Mouse (Mus musculus): ENCODE results near the gene Ksr2. TPM values are rescaled to one million over a fixed set of nuclear protein-coding genes. Genes with fewer than 3 reads are reported as not detected.

The Ksr2 gene
- polyA plus RNA-seq, 1 experiment from 2014 or later = 1.4 TPM

DNA sequence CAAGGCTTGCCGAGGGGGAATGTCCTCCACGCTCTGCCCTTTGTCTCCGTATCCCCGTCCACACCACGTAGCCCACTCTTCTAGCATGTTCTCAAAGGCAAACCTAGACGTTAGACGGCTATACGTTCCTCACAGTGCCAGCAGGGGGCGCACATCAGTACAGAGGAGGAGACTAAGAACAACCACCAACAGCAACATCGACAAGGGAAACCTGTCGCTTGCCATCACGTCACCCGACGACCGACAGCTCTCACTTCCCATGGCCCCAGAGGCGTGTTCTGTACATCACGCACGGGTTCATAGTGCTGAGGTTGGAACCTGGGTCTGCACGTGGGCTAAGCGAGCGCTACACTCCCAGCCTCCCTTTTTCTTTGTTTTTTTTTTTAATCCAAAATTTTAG is 83.3 kb downstream of the Ksr2 start:
- Histone ChIP-seq H3K9me3 (ENCODE audit: control insufficient read depth, low read length) (no peaks in the 10 kb centered on the region), H3K27ac (ENCODE audit: low read depth, low read length) (no peak overlapping the region), H3K36me3 (ENCODE audit: control insufficient read depth, insufficient read depth, low read length) (no peaks in the 10 kb centered on the region), H3K4me3 (ENCODE audit: low read depth, low read length) (no peak overlapping the region), H3K27me3 (ENCODE audit: control insufficient read depth, insufficient read depth, low read length) (no peaks in the 10 kb centered on the region), H3K4me2 (ENCODE audit: low read depth) (no peak overlapping the region), H3K4me1 (ENCODE audit: control insufficient read depth, insufficient read depth, low read length) (peaks cover 9% of the 10 kb centered on the region), H3K9ac (ENCODE audit: low read length) (no peak overlapping the region)
- ATAC-seq (ENCODE audit: insufficient read depth, low FRiP score, low TSS enrichment) = no peak
- no peak for DNase-seq (ENCODE audit: low spot score)
- WGBS = 66% methylated on average over 21 of the region's 21 CpGs

DNA sequence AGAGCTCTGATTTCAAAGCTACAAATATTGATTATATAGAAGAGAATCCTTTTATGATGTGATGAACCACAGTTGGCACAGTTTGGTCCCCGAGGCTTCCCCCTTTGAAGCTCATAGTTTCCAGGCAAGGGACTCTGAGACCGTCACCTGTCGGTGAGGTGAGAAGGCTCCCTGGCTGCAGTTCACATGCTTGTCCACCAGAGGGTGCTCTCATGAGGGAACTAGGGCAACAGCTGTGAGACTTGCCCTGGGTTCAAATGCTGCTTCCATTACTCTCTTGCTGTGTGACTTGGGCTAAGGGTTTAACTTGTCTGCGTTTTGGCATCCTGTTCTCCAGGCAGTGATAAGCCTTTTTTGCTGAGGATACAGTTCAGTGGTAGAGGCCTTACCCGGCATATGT is 88.8 kb downstream of the Ksr2 start:
- Histone ChIP-seq H3K36me3 (ENCODE audit: control insufficient read depth, insufficient read depth, low read length) (no peaks in the 10 kb centered on the region), H3K4me2 (ENCODE audit: low read depth) (no peak overlapping the region), H3K4me1 (ENCODE audit: control insufficient read depth, insufficient read depth, low read length) (no peaks in the 10 kb centered on the region), H3K9ac (ENCODE audit: low read length) (no peak overlapping the region), H3K4me3 (ENCODE audit: low read depth, low read length) (no peak overlapping the region), H3K27me3 (ENCODE audit: control insufficient read depth, insufficient read depth, low read length) (no peaks in the 10 kb centered on the region), H3K9me3 (ENCODE audit: control insufficient read depth, low read length) (no peaks in the 10 kb centered on the region), H3K27ac (ENCODE audit: low read depth, low read length) (no peak overlapping the region)
- no peak for ATAC-seq (ENCODE audit: insufficient read depth, low FRiP score, low TSS enrichment)
- 92% methylated on average over 5 of the region's 5 CpGs for WGBS
- no peak for DNase-seq (ENCODE audit: low spot score)

DNA sequence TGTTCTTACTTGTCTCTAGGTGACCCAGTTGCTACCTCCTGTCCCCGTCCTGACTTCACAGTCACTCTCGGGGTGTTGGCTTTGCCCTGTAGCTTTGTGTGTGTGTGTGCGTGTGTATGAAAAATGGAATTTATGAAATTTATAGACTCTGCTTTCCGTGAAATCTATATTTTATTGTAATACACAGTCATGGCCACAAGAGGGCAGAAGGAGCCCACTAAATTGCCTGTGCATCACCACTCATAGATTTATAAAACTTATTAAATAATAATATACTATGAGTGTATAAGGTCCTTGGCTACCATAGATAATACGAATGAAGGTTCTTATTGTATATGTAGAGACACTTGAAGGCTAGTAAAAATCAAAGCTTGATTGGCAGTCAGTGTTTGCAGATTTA is 90.6 kb downstream of the Ksr2 start:
- 94% methylated on average over 5 of the region's 5 CpGs for WGBS
- no peaks in the 10 kb centered on the region for H3K4me1 ChIP-seq (ENCODE audit: control insufficient read depth, insufficient read depth, low read length)
- DNase-seq (ENCODE audit: low spot score) (no peak), ATAC-seq (ENCODE audit: insufficient read depth, low FRiP score, low TSS enrichment) (no peak)
- H3K9me3 ChIP-seq (ENCODE audit: control insufficient read depth, low read length) = no peaks in the 10 kb centered on the region
- H3K4me3 ChIP-seq (ENCODE audit: low read depth, low read length) = no peak overlapping the region
- H3K27me3 ChIP-seq (ENCODE audit: control insufficient read depth, insufficient read depth, low read length) = no peaks in the 10 kb centered on the region
- H3K36me3 ChIP-seq (ENCODE audit: control insufficient read depth, insufficient read depth, low read length) = no peaks in the 10 kb centered on the region
- no peak overlapping the region for H3K27ac ChIP-seq (ENCODE audit: low read depth, low read length)
- H3K4me2 ChIP-seq (ENCODE audit: low read depth) = no peak overlapping the region
- H3K9ac ChIP-seq (ENCODE audit: low read length) = no peak overlapping the region

DNA sequence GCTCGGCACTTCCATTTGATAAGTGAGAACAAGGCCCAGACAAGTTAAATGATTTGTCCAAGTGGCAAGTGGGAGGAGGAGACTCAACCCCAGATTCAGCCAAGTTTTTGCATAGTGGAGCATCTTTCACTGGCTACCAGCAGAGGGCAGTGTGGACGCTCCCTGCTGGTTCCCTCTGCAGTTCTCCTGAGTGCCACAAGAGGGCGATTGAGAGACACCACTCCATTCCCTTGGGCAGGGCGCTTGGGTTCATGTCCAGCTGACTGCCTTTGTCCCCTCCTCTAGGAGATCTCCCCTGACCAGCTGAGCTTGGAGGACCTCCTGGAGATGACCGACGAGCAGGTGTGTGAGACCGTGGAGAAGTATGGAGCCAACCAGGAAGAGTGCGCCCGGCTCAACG is 91.4 kb downstream of the Ksr2 start:
- ATAC-seq (ENCODE audit: insufficient read depth, low FRiP score, low TSS enrichment) (no peak), DNase-seq (ENCODE audit: low spot score) (peak; percentile 48)
- WGBS = 70% methylated on average over 10 of the region's 10 CpGs

DNA sequence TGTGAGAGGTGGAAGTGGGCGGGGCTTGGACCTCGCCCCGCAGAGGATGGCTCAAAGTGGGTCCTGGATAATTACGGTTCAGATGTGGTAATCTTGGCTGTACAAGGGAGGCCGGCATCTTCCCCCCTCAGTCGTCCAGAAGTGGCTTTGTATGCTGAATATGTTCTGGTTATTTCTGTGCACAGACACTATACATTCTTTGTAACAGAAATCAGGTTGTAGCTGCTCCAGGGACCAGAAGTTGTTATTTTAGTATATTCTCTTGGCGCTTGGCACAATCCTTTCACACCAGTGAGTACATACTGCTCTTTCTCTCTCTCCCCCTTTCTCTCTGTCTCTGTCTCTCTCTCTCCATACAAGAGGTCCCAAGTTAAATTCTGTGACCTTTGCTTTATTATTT is 92.0 kb downstream of the Ksr2 start:
- Histone ChIP-seq H3K4me1 (ENCODE audit: control insufficient read depth, insufficient read depth, low read length) (no peaks in the 10 kb centered on the region), H3K36me3 (ENCODE audit: control insufficient read depth, insufficient read depth, low read length) (no peaks in the 10 kb centered on the region), H3K9ac (ENCODE audit: low read length) (no peak overlapping the region), H3K9me3 (ENCODE audit: control insufficient read depth, low read length) (no peaks in the 10 kb centered on the region), H3K4me2 (ENCODE audit: low read depth) (no peak overlapping the region), H3K27me3 (ENCODE audit: control insufficient read depth, insufficient read depth, low read length) (no peaks in the 10 kb centered on the region), H3K4me3 (ENCODE audit: low read depth, low read length) (no peak overlapping the region), H3K27ac (ENCODE audit: low read depth, low read length) (no peak overlapping the region)
- ATAC-seq (ENCODE audit: insufficient read depth, low FRiP score, low TSS enrichment) (no peak), DNase-seq (ENCODE audit: low spot score) (no peak)
- 78% methylated on average over 7 of the region's 7 CpGs for WGBS

More for the DNA sequence above, 91.4 kb downstream of the Ksr2 start:
- Histone ChIP-seq H3K9ac (ENCODE audit: low read length) (no peak overlapping the region), H3K36me3 (ENCODE audit: control insufficient read depth, insufficient read depth, low read length) (no peaks in the 10 kb centered on the region), H3K27me3 (ENCODE audit: control insufficient read depth, insufficient read depth, low read length) (no peaks in the 10 kb centered on the region), H3K4me2 (ENCODE audit: low read depth) (no peak overlapping the region), H3K4me3 (ENCODE audit: low read depth, low read length) (no peak overlapping the region), H3K4me1 (ENCODE audit: control insufficient read depth, insufficient read depth, low read length) (no peaks in the 10 kb centered on the region), H3K27ac (ENCODE audit: low read depth, low read length) (no peak overlapping the region), H3K9me3 (ENCODE audit: control insufficient read depth, low read length) (no peaks in the 10 kb centered on the region)

DNA sequence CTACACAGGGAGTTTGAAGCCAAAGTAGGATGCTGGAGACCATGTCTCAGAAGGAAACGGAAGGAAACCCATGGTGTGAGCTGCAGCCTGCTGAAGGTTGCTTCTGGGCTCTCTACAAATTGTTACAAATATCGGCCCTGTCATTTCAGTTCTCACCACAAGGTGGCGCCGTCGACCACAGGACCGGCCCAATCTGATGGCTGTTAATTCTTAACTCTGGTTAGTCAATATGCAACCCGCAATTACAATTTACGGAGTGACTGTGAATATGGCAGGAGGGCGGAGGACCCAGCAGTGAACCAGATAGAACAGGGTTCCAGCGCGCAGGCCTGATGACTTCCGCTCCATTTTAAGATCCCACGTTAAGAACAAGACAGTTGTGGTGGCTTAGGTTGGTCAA is 92.6 kb downstream of the Ksr2 start:
- no peak overlapping the region for H3K9ac ChIP-seq (ENCODE audit: low read length)
- no peaks in the 10 kb centered on the region for H3K27me3 ChIP-seq (ENCODE audit: control insufficient read depth, insufficient read depth, low read length)
- H3K27ac ChIP-seq (ENCODE audit: low read depth, low read length) = no peak overlapping the region
- WGBS = 34% methylated on average over 13 of the region's 13 CpGs
- no peaks in the 10 kb centered on the region for H3K9me3 ChIP-seq (ENCODE audit: control insufficient read depth, low read length)
- H3K4me2 ChIP-seq (ENCODE audit: low read depth) = no peak overlapping the region
- no peak for ATAC-seq (ENCODE audit: insufficient read depth, low FRiP score, low TSS enrichment)
- H3K36me3 ChIP-seq (ENCODE audit: control insufficient read depth, insufficient read depth, low read length) = no peaks in the 10 kb centered on the region
- no peak overlapping the region for H3K4me3 ChIP-seq (ENCODE audit: low read depth, low read length)
- peak; percentile 64 for DNase-seq (ENCODE audit: low spot score)
- H3K4me1 ChIP-seq (ENCODE audit: control insufficient read depth, insufficient read depth, low read length) = no peaks in the 10 kb centered on the region

DNA sequence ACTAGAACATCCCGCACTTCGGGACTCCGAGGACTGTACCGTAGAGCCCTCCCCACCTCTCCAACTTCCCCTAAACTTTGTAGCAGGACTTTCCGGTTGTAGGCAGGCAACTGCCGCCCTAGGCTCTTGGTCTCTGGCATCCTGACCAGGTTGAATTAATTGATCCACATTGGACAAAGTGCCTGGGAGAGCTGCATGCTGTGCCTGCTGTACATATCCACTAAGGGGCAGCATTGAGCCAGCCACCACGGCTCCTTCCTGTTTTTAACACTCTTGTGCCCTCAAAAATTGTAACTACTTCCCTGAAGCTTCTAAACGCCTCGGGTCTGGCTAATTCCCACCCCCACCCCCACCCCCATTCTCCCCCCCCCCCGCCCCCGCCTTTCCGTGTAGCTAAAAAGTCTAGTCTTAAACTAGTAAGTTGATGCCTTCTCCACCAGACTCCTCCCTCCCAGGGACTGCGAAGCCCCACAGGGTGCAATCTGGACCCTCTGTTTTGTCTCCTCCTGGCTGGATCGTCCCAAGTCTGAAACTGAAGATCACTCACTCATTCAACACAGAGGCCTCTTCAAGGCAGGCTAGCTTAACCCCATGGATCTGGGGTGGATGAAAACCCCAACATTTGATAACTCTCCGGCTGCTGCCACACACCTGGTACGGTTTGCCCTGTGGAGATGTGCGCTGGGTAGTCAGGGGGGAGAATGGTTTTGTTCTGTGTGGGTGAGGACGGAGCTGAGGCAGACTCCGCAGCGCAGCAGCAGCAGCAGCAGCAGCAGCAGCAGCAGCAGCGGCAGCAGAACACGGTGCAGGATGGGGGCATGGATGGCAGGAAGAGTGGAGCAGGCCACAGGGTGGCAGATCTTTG is 95.9 kb downstream of the Ksr2 start:
- ATAC-seq (ENCODE audit: insufficient read depth, low FRiP score, low TSS enrichment) = no peak
- H3K9ac ChIP-seq (ENCODE audit: low read length) = no peak overlapping the region
- WGBS = 40% methylated on average over 22 of the region's 22 CpGs
- H3K4me3 ChIP-seq (ENCODE audit: low read depth, low read length) = no peak overlapping the region
- H3K27ac ChIP-seq (ENCODE audit: low read depth, low read length) = no peak overlapping the region
- H3K4me2 ChIP-seq (ENCODE audit: low read depth) = peak overlapping the region; percentile 15; the same call in 1 of the 2 replicates
- H3K9me3 ChIP-seq (ENCODE audit: control insufficient read depth, low read length) = no peaks in the 10 kb centered on the region
- no peaks in the 10 kb centered on the region for H3K36me3 ChIP-seq (ENCODE audit: control insufficient read depth, insufficient read depth, low read length)
- no peaks in the 10 kb centered on the region for H3K27me3 ChIP-seq (ENCODE audit: control insufficient read depth, insufficient read depth, low read length)
- H3K4me1 ChIP-seq (ENCODE audit: control insufficient read depth, insufficient read depth, low read length) = no peaks in the 10 kb centered on the region
- peak; percentile 63 for DNase-seq (ENCODE audit: low spot score)

DNA sequence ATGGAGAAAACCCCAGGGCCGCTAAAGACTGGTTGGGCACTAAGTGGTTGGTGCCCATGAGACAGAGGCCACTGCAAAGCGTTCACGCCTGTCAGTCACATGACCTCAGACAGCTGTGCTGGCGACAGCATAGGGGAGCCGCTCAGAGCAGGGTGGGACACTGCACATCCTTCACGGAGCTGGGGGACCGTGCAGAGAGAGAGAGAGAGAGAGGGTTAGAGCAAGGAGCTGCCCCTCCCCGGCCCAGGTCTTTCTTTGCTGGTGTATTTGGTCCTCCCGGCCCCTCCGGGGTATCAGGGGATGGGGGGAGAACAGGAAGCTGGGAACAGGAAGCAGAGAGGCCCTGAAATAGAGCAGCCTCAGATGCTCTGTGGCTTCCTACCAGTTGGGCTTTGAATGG is 97.1 kb downstream of the Ksr2 start:
- DNase-seq (ENCODE audit: low spot score) (no peak), ATAC-seq (ENCODE audit: insufficient read depth, low FRiP score, low TSS enrichment) (no peak)
- Histone ChIP-seq H3K9ac (ENCODE audit: low read length) (no peak overlapping the region), H3K4me3 (ENCODE audit: low read depth, low read length) (no peak overlapping the region), H3K27ac (ENCODE audit: low read depth, low read length) (no peak overlapping the region), H3K27me3 (ENCODE audit: control insufficient read depth, insufficient read depth, low read length) (no peaks in the 10 kb centered on the region), H3K9me3 (ENCODE audit: control insufficient read depth, low read length) (no peaks in the 10 kb centered on the region), H3K4me1 (ENCODE audit: control insufficient read depth, insufficient read depth, low read length) (no peaks in the 10 kb centered on the region), H3K4me2 (ENCODE audit: low read depth) (no peak overlapping the region), H3K36me3 (ENCODE audit: control insufficient read depth, insufficient read depth, low read length) (no peaks in the 10 kb centered on the region)
- 81% methylated on average over 10 of the region's 10 CpGs for WGBS

DNA sequence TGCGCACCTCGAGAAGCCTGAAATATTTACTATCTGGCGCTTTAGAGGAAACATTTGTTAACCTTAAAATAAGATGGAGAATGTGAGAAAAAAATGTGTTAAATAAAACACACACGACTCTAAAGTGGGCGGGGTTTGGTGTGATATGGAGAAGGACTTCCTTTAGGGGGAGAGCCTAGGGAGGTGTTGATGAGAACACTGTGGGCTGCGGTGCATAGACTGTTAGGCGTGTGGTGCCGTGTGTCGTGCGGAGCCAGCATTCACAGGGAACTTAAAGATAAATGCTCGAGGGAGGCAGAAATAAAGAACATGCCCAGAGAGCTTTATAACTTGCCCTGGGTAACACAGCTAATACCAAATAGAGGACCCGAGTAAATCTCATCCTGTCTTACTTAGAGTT is 101.6 kb downstream of the Ksr2 start:
- Histone ChIP-seq H3K27ac (ENCODE audit: low read depth, low read length) (no peak overlapping the region), H3K9me3 (ENCODE audit: control insufficient read depth, low read length) (no peaks in the 10 kb centered on the region), H3K4me2 (ENCODE audit: low read depth) (no peak overlapping the region), H3K4me1 (ENCODE audit: control insufficient read depth, insufficient read depth, low read length) (no peaks in the 10 kb centered on the region), H3K27me3 (ENCODE audit: control insufficient read depth, insufficient read depth, low read length) (no peaks in the 10 kb centered on the region), H3K36me3 (ENCODE audit: control insufficient read depth, insufficient read depth, low read length) (no peaks in the 10 kb centered on the region), H3K4me3 (ENCODE audit: low read depth, low read length) (no peak overlapping the region), H3K9ac (ENCODE audit: low read length) (no peak overlapping the region)
- DNase-seq (ENCODE audit: low spot score) = no peak
- 91% methylated on average over 12 of the region's 12 CpGs for WGBS
- ATAC-seq (ENCODE audit: insufficient read depth, low FRiP score, low TSS enrichment) = no peak
